Mouse (Mus musculus): ENCODE measurements around the gene Sarnp. TPM values are rescaled to one million over a fixed set of nuclear protein-coding genes. Genes with fewer than 3 reads are reported as not detected.

Gene Sarnp
- polyA plus RNA-seq, 1 experiment, result 13.7 TPM

DNA sequence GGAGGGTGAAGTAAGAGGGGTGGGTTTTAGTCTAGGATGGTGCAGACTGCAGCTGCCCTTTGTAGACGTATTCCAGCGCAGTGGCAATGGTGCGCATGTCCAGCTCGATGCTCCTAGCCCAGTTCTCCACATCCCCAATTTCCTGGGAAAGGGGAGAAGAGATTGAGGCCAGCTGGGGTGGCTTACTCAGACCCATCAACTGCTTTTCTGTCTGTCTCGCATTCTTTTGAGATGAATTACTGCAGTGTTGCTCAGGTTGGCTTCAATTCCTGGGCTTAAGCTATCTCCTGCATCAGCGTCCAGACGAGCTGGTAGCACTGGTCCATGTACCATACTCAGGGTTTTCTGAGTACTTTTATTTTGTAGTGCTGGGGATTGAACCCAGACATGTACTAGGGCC is 102.8 kb downstream of the Sarnp start:
- Histone ChIP-seq H3K36me3 (ENCODE audit: control insufficient read depth, insufficient read depth, low read length) (no peaks in the 10 kb centered on the region), H3K27me3 (replicated peaks; ENCODE audit: control insufficient read depth, insufficient read depth, low read length) (no peaks in the 10 kb centered on the region), H3K27ac (ENCODE audit: insufficient read depth, low read depth, low read length) (peak overlapping the region; percentile 47), H3K4me1 (ENCODE audit: control insufficient read depth, insufficient read depth, low read length) (peaks cover 45% of the 10 kb centered on the region), H3K4me3 (ENCODE audit: insufficient read depth, low read depth, low read length) (no peak overlapping the region)
- DNase-seq, result no peak
- 69% methylated on average over 7 of the region's 7 CpGs for WGBS
- TF ChIP-seq CTCF (conservative IDR thresholded peaks at IDR 0.05; ENCODE audit: insufficient read depth, insufficient read length, low read depth, low read length) (no peak), POLR2A (IDR thresholded peaks at IDR 0.05; ENCODE audit: low read depth, low read length) (no peak)

DNA sequence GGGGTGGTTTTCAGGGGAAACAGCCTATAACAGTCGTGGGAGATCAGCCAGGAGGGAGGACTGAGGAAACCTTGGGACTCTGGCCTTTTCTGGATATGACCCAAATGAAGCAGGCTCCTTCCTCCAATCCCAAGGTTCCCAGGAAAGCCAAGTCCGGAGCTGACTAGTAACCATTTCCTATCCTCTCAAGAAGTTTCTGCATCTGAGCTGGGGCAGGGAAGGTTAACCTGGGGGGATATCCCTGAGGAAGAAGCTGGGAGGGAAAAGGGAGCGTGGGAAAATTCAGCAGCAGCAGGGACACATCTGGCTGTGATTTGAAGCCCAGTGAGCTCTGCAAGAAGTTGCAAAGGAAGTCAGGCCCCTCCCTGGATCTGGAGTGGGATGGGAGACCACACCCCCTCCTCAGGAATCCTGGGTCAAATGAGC is 103.6 kb downstream of the Sarnp start:
- 38% methylated on average over 3 of the region's 3 CpGs for WGBS
- Histone ChIP-seq H3K27ac (ENCODE audit: insufficient read depth, low read depth, low read length) (peak overlapping the region; percentile 75), H3K4me1 (ENCODE audit: control insufficient read depth, insufficient read depth, low read length) (peaks cover 45% of the 10 kb centered on the region)

DNA sequence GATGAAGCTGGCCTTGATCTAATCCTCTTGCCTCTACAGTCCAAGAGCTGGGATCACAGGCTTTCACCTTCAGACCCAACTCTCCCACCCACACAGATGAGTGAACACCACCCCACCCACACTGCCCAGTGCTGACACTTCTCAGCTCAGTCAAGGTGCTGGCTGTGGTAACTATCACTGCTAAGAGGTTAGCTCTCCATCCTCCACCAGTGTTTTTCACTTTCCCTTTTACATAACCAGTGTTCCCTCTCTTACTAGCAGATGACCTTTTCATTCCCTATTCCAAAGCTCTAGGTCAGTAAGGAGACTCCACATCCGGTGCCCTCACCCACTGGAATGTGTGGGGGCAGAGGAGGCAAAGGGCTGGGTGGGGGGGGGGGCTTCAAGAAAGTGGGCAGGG is 104.1 kb downstream of the Sarnp start:
- H3K27me3 ChIP-seq (replicated peaks; ENCODE audit: control insufficient read depth, insufficient read depth, low read length), result no peaks in the 10 kb centered on the region
- peaks cover 45% of the 10 kb centered on the region for H3K4me1 ChIP-seq (ENCODE audit: control insufficient read depth, insufficient read depth, low read length)
- H3K36me3 ChIP-seq (ENCODE audit: control insufficient read depth, insufficient read depth, low read length), result no peaks in the 10 kb centered on the region
- H3K4me3 ChIP-seq (ENCODE audit: insufficient read depth, low read depth, low read length), result no peak overlapping the region
- H3K27ac ChIP-seq (ENCODE audit: insufficient read depth, low read depth, low read length), result peak overlapping the region; percentile 75
- DNase-seq, result no peak
- no peak for TF ChIP-seq CTCF (conservative IDR thresholded peaks at IDR 0.05; ENCODE audit: insufficient read depth, insufficient read length, low read depth, low read length)
- TF ChIP-seq POLR2A (IDR thresholded peaks at IDR 0.05; ENCODE audit: low read depth, low read length), result no peak
- 15% methylated on average over 1 of the region's 1 CpGs for WGBS

More for the DNA sequence above, 103.6 kb downstream of the Sarnp start:
- no peak overlapping the region for H3K4me3 ChIP-seq (ENCODE audit: insufficient read depth, low read depth, low read length)
- no peak for TF ChIP-seq CTCF (conservative IDR thresholded peaks at IDR 0.05; ENCODE audit: insufficient read depth, insufficient read length, low read depth, low read length)
- no peak for TF ChIP-seq POLR2A (IDR thresholded peaks at IDR 0.05; ENCODE audit: low read depth, low read length)
- DNase-seq, result peak; percentile 82
- no peaks in the 10 kb centered on the region for H3K27me3 ChIP-seq (replicated peaks; ENCODE audit: control insufficient read depth, insufficient read depth, low read length)
- H3K36me3 ChIP-seq (ENCODE audit: control insufficient read depth, insufficient read depth, low read length), result no peaks in the 10 kb centered on the region

DNA sequence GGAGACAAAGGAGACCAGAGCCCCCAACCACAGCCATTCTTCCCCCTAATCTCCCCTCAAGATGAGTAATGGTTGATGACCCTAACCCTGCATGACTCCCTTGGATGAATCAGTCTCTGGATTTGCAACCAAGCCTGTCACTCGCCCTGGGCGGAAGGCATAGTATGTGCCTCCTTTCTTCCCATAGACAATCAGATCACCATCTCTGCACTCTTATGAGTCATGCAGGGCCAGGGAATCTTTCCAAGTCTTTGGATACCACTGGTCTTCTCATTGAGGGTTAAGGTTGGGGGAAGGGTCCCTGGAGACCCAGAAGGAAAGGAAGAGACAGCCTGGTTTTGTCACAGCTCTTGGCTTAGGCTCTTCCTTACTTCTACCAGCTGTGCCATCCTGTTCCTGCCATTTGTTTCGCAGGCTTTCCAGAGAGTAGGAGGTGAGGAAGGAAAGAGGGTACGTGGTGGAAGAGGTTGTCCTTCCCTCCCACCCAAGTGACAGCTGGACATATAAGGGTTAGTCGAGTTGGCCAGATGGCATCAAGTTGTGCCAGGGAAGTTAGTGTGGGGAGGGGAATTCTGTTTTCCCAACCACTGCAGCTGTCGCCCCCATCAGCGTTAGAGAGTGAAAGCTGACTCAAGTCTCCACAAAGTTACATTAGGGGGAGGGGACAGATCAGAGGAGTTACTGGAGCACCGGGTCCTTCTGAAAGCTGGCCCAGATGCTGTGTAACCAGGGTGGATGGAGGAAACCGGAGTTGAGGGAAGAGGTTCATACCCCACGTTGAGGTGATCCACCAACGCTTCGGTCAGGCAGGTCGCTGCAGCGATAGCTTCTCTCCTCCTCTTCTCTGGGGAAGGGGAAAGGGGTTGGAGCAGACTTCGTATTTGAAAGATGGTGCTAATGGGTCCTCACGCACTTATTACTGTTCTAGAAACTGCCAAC is 105.0 kb downstream of the Sarnp start:
- H3K27ac ChIP-seq (ENCODE audit: insufficient read depth, low read depth, low read length), result peak overlapping the region; percentile 49
- H3K4me3 ChIP-seq (ENCODE audit: insufficient read depth, low read depth, low read length), result peak overlapping the region; percentile 65
- no peak for DNase-seq
- H3K4me1 ChIP-seq (ENCODE audit: control insufficient read depth, insufficient read depth, low read length), result peaks cover 45% of the 10 kb centered on the region
- TF ChIP-seq POLR2A (IDR thresholded peaks at IDR 0.05; ENCODE audit: low read depth, low read length), result no peak
- no peak for TF ChIP-seq CTCF (conservative IDR thresholded peaks at IDR 0.05; ENCODE audit: insufficient read depth, insufficient read length, low read depth, low read length)
- 53% methylated on average over 16 of the region's 16 CpGs for WGBS
- H3K36me3 ChIP-seq (ENCODE audit: control insufficient read depth, insufficient read depth, low read length), result no peaks in the 10 kb centered on the region
- no peaks in the 10 kb centered on the region for H3K27me3 ChIP-seq (replicated peaks; ENCODE audit: control insufficient read depth, insufficient read depth, low read length)

GRCm38 (mm10) chr10:128922822-128923012 is 105.6 kb downstream of the Sarnp start, which contains the start of gene Rdh5:
Gene Rdh5, minus strand, starts transcription at chr10:128922888.
- no peaks in the 10 kb centered on the region for H3K27me3 ChIP-seq (replicated peaks; ENCODE audit: control insufficient read depth, insufficient read depth, low read length)
- TF ChIP-seq POLR2A (IDR thresholded peaks at IDR 0.05; ENCODE audit: low read depth, low read length), result no peak
- TF ChIP-seq CTCF (conservative IDR thresholded peaks at IDR 0.05; ENCODE audit: insufficient read depth, insufficient read length, low read depth, low read length), result no peak
- peak within 1 kb of the TSS; percentile 98 for H3K27ac ChIP-seq (ENCODE audit: insufficient read depth, low read depth, low read length)
- H3K4me1 ChIP-seq (ENCODE audit: control insufficient read depth, insufficient read depth, low read length), result peaks cover 45% of the 10 kb centered on the region
- peak within 1 kb of the TSS; percentile 65 for H3K4me3 ChIP-seq (ENCODE audit: insufficient read depth, low read depth, low read length)
- no peaks in the 10 kb centered on the region for H3K36me3 ChIP-seq (ENCODE audit: control insufficient read depth, insufficient read depth, low read length)
- DNase-seq, result no peak
- 18% methylated on average over 1 of the region's 1 CpGs for WGBS

GRCm38 (mm10) chr10:128923013-128923691 is 106.0 kb downstream of the Sarnp start:
- Histone ChIP-seq H3K4me1 (ENCODE audit: control insufficient read depth, insufficient read depth, low read length) (peaks cover 43% of the 10 kb centered on the region), H3K36me3 (ENCODE audit: control insufficient read depth, insufficient read depth, low read length) (no peaks in the 10 kb centered on the region), H3K27me3 (replicated peaks; ENCODE audit: control insufficient read depth, insufficient read depth, low read length) (no peaks in the 10 kb centered on the region), H3K4me3 (ENCODE audit: insufficient read depth, low read depth, low read length) (peak overlapping the region; percentile 65), H3K27ac (ENCODE audit: insufficient read depth, low read depth, low read length) (peak overlapping the region; percentile 98)
- WGBS, result under 1% methylated on average over 42 of the region's 42 CpGs
- TF ChIP-seq CTCF (conservative IDR thresholded peaks at IDR 0.05; ENCODE audit: insufficient read depth, insufficient read length, low read depth, low read length) (0 out of 2 replicates have a peak, but pooled peaks have one; percentile 26), POLR2A (IDR thresholded peaks at IDR 0.05; ENCODE audit: low read depth, low read length) (peak; percentile 58)
- peak; percentile 98 for DNase-seq

DNA sequence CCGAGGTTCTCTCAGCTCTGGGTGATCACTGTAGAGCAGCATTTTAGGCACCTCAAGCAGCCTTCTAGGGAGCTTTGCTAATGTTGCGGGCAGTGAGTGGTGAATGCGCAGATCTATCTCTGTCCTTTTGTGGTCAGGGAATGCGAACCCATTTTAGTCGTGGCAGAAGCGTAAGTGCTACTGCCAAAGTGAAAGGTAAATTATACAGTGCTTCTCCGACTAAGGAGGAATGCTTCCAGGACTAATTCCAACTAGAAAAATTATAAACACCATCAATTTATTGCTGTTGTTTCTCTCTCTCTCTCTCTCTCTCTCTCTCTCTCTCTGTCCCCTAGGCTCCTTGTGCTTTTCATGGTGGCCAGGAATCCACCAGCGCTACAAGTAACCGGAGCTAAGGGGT is 106.8 kb downstream of the Sarnp start, which contains the start of gene Bloc1s1:
Gene Bloc1s1 (minus strand): TSS at position 101 of the 400 bp plus-strand sequence.
- Histone ChIP-seq H3K36me3 (ENCODE audit: control insufficient read depth, insufficient read depth, low read length) (no peaks in the 10 kb centered on the region), H3K4me3 (ENCODE audit: insufficient read depth, low read depth, low read length) (peak within 1 kb of the TSS; percentile 65), H3K27ac (ENCODE audit: insufficient read depth, low read depth, low read length) (peak within 1 kb of the TSS; percentile 98), H3K4me1 (ENCODE audit: control insufficient read depth, insufficient read depth, low read length) (peaks cover 38% of the 10 kb centered on the region), H3K27me3 (replicated peaks; ENCODE audit: control insufficient read depth, insufficient read depth, low read length) (no peaks in the 10 kb centered on the region)
- TF ChIP-seq CTCF (conservative IDR thresholded peaks at IDR 0.05; ENCODE audit: insufficient read depth, insufficient read length, low read depth, low read length), result no peak
- TF ChIP-seq POLR2A (IDR thresholded peaks at IDR 0.05; ENCODE audit: low read depth, low read length), result no peak
- WGBS, result 52% methylated on average over 9 of the region's 9 CpGs
- no peak for DNase-seq

Other genes starting within 250 kb of the Sarnp start
- gene Erbb3, start 227.7 kb upstream of the Sarnp start, polyA plus RNA-seq (2012; rRNA removed), result 26.9 and 30.2 TPM in 2 replicates
- 520 and 798 TPM in 2 replicates for gene Rps26, start 190.6 kb upstream of the Sarnp start, polyA plus RNA-seq (2012; rRNA removed)
- 2.9 and 3.2 TPM in 2 replicates for gene Ikzf4, start 171.3 kb upstream of the Sarnp start, polyA plus RNA-seq (2012; rRNA removed)
- 76.3 and 84.1 TPM in 2 replicates for gene Suox, start 143.3 kb upstream of the Sarnp start, polyA plus RNA-seq (2012; rRNA removed)
- gene Rab5b, start 121.1 kb upstream of the Sarnp start, polyA plus RNA-seq (2012; rRNA removed), result 101 and 111 TPM in 2 replicates
- 0.61 and 1.0 TPM in 2 replicates for gene Pmel, start 113.1 kb upstream of the Sarnp start, polyA plus RNA-seq (2012; rRNA removed)
- 12.4 and 12.7 TPM in 2 replicates for gene Cdk2, start 112.3 kb upstream of the Sarnp start, polyA plus RNA-seq (2012; rRNA removed)
- gene Dgka, start 72.5 kb upstream of the Sarnp start, polyA plus RNA-seq (2012; rRNA removed), result 17.4 and 24.5 TPM in 2 replicates
- gene Pym1, start 69.4 kb upstream of the Sarnp start, polyA plus RNA-seq (2012; rRNA removed), result 17.6 and 20.0 TPM in 2 replicates
- 1.7 and 2.5 TPM in 2 replicates for gene Mmp19, start 26.4 kb upstream of the Sarnp start, polyA plus RNA-seq (2012; rRNA removed)
- gene Dnajc14, start 13.3 kb upstream of the Sarnp start, polyA plus RNA-seq (2012; rRNA removed), result 16.2 and 17.3 TPM in 2 replicates
- 10.0 and 11.8 TPM in 2 replicates for gene Tmem198b, start 13.0 kb upstream of the Sarnp start, polyA plus RNA-seq (2012; rRNA removed)
- gene Ormdl2, start 4.3 kb downstream of the Sarnp start, polyA plus RNA-seq (2012; rRNA removed), result 82.9 and 92.1 TPM in 2 replicates
- 2.5 and 2.9 TPM in 2 replicates for gene Gdf11, start 74.4 kb downstream of the Sarnp start, polyA plus RNA-seq (2012; rRNA removed)
- 713 and 847 TPM in 2 replicates for gene Cd63, start 83.7 kb downstream of the Sarnp start, polyA plus RNA-seq (2012; rRNA removed)
- gene Rdh5, start 105.6 kb downstream of the Sarnp start, polyA plus RNA-seq (2012; rRNA removed), result 38.9 and 46.0 TPM in 2 replicates
- 339 and 365 TPM in 2 replicates for gene Bloc1s1, start 106.7 kb downstream of the Sarnp start, polyA plus RNA-seq (2012; rRNA removed)
- 14.6 and 17.8 TPM in 2 replicates for gene Itga7, start 116.5 kb downstream of the Sarnp start, polyA plus RNA-seq (2012; rRNA removed)
- 234 and 269 TPM in 2 replicates for gene Mettl7b, start 143.7 kb downstream of the Sarnp start, polyA plus RNA-seq (2012; rRNA removed)
- gene Olfr9, start 172.1 kb downstream of the Sarnp start, polyA plus RNA-seq (2012; rRNA removed), result not detected in 2 replicates
- gene Olfr763, start 193.5 kb downstream of the Sarnp start, polyA plus RNA-seq (2012; rRNA removed), result not detected in 2 replicates
- not detected in 2 replicates for gene Olfr764-ps1, start 222.6 kb downstream of the Sarnp start, polyA plus RNA-seq (2012; rRNA removed)
- not detected in 2 replicates for gene Olfr765, start 232.7 kb downstream of the Sarnp start, polyA plus RNA-seq (2012; rRNA removed)

Measured in kidney, adult 2 months (tissue).